Mouse (Mus musculus): ENCODE measurements around the gene Tdgf1.

Gene Tdgf1

DNA sequence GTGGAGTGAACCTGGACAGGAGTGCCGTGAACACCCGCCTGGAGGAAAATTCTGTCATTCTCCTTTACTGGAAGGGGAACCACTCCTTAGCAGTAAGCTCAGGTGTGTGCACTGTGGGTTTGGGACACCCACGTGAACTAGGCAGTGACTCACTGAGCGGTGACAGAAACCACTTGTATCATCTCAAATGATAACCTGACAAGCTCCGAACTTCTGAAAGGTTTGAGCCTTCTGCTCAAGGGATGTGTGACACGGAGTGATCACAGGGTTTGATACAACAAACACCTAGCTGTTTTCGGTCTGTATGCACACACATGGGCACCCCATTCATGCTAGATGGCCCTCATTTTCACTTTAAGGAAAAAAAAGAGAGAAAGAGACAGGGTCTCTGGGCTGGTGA is 29.2 kb downstream of the Tdgf1 start, which contains the start of gene Fam240a:
TSS of gene Fam240a (minus strand) at position 76 of the 400 bp plus-strand sequence.
- DNase-seq (ENCODE audit: inconsistent age in 2 of 2, low spot score in 1 of 2), result no peak

DNA sequence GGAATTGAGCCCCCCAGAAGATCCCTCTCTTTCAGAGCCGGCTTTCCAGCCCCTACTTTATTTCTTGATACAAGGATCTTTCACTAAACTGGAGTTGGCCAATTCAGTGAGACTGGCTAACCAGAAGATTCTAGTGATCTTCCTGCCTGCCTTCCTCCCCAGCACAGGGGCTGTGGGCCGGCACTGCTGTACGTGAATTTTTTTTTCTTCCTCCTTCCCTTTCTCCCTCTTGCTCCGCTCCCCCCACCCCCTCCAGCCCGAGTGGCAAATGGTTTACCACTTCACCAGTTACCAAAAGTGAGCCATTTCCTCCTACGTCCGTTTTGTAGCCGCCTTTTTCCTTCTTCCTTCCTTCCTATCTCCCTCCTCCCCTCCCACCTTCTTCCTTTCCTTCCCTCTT is 30.5 kb downstream of the Tdgf1 start:
- no peak for DNase-seq (ENCODE audit: inconsistent age in 2 of 2, low spot score in 1 of 2)

DNA sequence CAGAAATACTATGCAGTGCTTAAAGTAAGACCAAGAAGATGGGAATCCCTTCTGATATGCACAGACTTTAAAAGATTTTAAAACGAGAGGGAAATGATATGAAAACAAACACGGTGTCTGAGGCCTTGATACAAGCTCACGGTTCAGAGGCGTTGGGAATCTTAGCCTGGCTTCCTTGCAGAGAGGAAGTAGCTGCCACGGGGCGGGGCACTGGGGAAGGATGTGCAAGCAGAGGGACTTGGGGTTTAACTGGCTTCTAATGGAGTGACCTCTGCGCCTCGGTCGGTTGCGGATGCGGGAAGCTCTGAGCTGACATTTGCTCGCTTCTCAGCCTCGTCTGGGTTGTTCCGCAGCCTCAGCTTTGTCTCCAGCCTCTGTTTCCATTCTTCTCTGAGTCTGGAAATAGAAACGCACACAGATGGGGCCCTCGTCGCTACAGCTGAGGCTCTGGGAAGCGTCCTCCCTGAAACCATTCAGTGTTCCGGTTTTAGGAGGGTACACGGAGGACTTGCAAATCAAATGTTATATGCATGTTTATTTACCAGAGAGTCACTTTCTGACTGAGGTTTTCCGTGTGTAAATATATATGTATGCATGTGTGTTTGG is 31.2 kb downstream of the Tdgf1 start:
- DNase-seq (ENCODE audit: inconsistent age in 2 of 2, low spot score in 1 of 2), result no peak

DNA sequence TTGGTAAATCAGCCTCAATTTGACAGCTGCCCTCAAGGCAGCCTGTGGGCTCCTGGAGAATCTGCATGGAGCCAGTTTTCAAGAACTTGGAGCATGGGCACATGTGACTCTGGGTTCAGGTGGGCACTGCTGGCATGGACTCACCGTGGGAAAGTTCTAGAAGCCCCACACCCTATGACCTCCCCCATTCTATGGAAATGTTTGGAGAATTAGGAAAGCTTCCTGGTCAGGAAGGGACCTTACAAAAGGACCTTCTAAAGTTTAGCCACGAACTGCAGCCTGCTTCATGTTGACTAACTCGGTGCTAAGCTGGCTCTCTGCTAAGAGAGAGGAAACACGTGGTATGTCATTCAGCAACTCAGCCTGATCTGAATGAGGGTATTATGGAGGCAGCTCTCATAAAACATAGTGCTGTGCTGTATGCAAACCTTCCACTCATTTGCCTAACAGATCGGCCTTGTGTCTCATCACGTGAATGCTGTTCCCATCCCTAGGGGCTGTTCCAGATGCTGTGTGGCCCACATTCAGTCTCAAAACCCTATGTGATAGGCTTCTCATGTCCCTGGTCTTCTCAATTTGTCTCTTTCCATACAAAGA is 36.5 kb downstream of the Tdgf1 start:
- DNase-seq (ENCODE audit: inconsistent age in 2 of 2, low spot score in 1 of 2), result no peak

DNA sequence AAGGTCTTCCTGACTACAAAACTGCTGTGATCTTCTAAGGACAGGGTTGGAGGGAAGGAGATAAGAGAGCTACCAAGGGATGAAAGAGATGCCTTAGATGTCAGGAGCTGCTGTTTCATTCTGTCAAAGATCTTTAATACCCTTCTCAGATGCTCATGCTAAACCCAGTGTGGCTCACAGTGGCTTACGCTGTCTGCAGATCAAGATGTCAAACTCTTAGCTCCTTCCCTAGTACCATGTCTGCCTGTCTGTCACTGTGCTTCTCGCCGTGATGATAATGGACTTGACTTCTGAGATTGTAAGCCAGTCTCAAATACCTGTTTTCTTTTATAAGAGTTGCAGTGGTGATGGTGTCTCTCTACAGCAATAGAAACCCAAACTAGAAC is 37.3 kb downstream of the Tdgf1 start:
- no peak for DNase-seq (ENCODE audit: inconsistent age in 2 of 2, low spot score in 1 of 2)

DNA sequence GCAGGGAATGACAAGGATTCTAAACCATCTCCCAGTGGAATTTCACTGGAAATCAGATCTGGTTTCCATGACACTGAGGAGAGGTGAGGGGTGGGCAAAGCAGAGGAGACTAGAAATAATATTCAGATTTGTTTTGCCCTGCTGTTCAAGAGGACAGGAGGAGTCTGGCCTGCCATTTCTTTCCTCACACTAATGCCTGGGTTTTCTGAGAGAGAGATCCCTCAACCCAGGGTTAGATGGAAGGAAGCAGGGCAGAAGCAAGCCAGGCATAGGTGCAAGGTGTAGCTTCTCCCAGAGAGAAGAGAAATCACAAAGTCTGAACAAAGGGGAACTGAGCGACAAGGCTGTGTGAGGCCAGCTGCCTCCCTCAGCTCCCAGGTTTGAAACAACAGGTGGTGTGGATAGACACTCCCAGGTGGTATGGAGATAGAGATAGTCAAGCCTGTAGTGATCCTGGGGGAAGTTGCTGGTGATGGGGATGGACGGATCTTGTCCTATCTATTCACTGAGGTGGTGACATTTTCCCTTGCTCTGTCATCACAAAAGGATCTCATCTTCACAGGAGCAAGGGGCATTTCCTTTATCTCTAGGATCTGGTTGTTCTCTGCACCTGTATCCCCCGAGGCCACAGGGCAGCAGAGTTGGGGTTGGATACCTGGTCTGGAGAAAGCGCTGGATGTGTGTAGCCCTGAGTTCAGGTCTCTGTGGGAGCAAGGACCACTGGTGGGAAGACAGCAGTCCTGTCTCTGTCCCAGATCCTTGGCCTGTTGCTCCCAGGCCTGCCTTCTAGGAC is 37.9 kb downstream of the Tdgf1 start:
- no peak for DNase-seq (ENCODE audit: inconsistent age in 2 of 2, low spot score in 1 of 2)

DNA sequence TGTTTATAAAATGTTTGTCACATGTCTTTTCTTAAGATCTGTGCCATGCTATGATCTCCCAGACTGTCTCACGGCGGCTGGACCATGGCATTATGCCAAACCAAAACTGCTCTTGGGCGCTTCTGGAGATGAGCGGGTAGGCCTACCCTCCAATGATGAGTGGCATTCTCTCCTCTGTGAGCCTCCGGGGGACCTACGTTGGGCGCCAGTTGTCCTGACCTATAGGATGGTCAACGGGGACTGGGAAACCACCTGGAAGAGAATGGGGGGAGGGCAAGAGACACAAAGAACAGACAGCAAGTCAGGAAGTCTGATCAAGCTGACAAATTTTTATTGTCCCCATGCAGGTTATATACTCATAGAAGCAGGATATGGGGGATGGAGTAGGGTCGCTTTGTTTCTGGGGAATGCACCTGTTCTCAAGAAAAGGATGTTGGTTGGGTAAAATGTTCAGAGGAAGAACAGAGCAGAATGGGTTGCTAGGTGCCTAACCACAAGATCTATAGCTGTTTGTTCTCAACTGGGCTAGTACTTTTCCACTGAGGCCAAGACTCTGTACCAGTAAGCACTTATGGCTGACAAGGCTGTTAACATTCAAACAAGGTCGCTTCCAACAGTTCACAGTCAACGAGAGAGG is 38.6 kb downstream of the Tdgf1 start:
- DNase-seq (ENCODE audit: inconsistent age in 2 of 2, low spot score in 1 of 2), result no peak

DNA sequence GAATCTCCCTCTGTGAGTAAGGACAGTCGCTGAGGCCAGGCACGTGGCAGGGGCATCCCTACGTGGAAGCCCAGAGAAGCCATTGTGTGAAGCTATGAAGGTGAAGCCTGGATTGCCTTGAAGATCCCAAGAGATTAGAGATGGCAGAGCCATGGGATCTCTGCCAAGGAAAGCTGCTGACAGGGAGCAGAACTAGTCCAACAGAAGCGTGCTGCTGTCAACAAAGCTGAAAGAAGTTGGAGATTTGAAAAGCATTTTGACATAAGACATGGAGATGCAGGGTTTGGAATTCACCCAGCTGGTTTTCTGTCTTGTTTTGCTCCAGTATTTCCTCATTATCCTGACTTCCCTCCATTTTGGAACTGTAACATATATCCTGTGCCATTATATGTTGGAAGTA is 43.7 kb downstream of the Tdgf1 start:
- DNase-seq (ENCODE audit: inconsistent age in 2 of 2, low spot score in 1 of 2), result peak in 1 of 2 experiments; percentile 48

DNA sequence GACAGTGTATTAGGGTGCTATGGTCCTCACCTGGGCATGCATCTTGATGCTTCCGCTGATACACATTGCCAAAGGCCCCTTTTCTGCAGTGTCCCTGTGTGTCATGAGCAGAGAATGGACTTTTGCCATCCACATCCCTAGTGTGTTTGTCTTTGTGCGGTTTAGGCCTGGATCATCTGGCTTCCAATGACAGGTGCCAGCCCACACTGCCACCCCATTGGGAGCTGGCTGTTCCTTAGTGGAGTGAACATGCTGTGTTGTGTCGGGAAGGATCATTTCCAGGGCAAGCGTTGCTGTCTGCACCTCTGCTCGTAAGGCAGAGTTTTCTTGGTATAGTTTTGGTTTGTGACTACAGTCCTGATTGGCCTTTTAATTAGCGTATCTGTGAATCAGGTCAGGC is 44.8 kb downstream of the Tdgf1 start:
- DNase-seq (ENCODE audit: inconsistent age in 2 of 2, low spot score in 1 of 2), result no peak

DNA sequence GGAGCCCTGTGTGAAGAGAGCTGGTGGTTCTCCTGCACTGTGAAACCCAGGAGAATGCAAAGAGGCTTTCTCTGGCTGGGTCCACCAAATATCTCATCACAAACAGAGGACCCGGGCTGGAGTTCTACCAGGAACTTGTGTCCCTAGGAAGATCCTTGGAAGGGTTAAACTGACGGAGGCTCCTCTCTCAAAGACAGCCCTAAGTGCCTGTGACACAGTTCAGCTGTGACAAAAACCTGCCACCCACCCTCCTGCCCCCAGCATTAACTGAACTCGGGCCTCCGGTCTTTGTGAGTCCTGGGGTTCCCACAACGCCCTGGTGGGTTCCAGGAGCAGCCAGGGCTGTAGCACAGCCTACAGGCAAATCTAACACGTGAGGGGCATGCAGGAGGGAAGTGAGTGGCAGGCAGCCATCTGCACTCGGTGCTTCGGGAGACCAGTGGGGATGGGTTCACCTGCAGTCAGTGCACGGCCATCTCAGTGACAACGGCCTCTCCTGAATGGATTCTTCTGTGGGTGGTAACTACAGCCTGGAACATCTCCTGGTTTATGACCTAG is 46.4 kb downstream of the Tdgf1 start:
- no peak for DNase-seq (ENCODE audit: inconsistent age in 2 of 2, low spot score in 1 of 2)

DNA sequence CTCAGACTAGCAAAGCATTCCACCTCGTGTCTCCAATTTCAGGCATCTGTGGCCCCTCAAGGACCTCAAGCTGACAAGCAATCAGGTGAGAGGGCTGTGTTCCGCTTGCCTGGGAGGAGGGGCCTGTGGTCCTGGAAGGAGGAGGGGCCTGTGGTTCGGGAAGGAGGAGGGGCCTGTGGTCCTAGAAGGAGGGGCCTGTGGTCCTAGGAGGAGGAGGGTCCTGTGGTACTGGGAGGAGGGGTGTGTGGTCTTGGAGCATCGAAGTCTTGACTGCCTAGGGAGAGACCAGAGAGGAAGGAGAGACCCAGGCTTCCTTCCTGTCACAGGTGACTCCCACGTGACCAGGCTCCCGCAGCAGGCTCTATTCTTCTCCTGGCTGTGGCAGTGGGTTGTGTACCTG is 49.4 kb downstream of the Tdgf1 start:
- DNase-seq (ENCODE audit: inconsistent age in 2 of 2, low spot score in 1 of 2), result no peak

DNA sequence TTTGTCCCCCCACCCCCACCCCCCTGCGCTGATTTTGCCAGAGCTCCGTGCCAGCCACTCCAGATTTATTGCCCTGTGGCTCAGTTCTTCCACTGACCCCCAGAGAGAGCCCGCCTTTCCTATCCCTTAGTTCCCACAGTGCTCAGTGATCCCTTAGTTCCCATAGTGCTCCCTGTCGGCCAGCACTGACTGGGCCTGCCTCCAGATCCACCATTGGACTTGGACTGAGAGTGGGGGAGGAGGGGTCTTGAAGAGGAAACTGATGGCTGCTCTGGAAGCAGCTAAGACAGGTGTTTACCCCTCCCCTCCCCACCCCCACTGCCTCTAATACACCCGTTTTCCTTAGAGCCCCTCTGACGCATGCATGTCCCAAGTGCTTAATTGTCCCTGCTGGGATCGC is 50.0 kb downstream of the Tdgf1 start:
- no peak for DNase-seq (ENCODE audit: inconsistent age in 2 of 2, low spot score in 1 of 2)

DNA sequence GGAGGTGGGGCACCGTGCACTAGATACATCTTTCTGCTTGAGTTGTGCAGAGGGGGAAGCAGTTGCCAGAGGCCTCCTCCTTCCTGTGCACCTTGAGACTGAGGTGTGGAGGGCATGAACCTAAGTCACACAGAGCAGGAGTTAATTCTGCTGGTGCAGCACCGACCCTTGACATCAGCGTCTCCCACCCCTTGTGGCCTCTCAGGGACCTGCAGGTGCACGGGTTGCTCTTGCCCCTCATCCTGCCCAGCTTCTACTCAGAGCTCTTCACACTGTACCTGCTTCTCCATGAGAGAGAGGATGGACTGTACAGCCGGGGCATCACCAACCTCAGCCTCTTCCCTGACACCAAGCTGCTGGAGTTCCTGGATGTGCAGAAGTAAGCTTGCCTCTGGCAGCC is 50.5 kb downstream of the Tdgf1 start:
- no peak for DNase-seq (ENCODE audit: inconsistent age in 2 of 2, low spot score in 1 of 2)

DNA sequence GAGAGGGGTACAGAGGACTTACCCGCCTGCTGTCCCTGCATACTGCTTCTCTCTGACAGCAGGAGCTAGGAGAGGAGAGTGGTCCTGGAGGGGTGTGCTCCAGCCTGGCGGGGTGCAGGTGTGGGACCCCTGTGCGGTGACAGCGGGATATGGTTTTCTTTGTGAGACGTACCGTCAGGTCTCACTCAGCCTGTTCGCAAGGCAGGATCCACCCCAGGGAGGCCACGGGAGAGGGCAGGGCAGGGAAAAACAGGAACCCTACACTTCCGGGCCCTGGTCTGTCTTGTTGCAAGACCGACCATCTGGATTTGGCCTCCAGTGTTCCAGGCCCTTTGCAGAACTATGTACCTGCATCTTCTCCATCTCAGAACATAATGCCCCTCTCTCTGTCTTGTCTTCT is 52.5 kb downstream of the Tdgf1 start:
- no peak for DNase-seq (ENCODE audit: inconsistent age in 2 of 2, low spot score in 1 of 2)

DNA sequence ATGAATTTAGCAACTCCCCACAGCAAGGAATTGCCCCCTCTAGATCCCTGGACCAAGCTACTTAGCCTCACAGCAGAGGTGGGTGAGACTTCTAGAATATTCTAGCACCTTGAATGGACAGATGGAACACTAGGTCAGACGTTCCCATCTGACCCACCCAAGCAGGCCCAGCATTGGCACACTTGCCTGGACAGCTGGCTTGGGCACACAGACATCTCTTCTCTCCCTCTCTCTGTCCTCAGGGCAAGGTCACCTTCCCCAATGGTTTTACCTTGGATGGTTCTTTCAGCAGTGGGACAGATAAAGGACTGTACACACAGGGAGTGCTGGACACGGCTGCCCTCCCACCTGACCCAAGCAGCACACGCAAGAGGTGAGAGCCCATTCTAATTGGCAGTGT is 53.4 kb downstream of the Tdgf1 start:
- no peak for DNase-seq (ENCODE audit: inconsistent age in 2 of 2, low spot score in 1 of 2)

DNA sequence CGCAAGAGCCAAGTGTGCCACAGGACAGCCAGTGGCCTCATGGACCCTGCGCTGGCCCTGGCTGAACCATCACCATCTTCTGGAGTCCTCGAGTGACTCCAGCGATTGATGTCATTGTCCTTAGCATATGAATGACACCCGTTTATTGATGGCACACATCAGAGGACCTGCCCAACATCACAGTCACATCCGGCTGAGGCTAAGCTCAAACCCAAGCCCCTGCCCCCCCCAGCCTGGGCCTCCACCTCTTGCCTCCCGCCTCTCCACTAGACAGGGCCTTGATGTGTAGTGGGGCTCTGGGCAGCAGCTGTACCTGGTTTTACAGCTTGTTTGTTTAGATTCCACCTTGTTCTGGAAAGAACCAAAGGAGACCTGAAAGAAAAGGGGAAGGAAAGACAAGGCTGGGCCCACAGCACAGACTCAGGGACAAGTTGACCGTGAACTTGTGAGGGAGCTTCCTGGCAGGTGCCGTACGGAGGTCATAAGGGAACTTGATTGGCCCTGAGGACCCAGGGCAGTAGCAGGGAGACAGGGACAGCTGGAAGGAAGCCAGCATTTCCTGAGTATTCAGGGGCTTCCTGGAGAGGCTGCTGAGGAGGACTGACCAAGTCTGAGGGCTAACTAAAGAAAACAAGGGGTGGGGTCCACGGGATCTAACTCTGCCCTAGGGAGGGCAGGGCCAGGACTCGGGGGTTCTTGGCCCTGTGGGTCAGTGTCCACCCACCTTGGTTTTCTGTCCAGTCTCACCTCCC is 54.7 kb downstream of the Tdgf1 start:
- peak in 1 of 2 experiments; percentile 52 for DNase-seq (ENCODE audit: inconsistent age in 2 of 2, low spot score in 1 of 2)

DNA sequence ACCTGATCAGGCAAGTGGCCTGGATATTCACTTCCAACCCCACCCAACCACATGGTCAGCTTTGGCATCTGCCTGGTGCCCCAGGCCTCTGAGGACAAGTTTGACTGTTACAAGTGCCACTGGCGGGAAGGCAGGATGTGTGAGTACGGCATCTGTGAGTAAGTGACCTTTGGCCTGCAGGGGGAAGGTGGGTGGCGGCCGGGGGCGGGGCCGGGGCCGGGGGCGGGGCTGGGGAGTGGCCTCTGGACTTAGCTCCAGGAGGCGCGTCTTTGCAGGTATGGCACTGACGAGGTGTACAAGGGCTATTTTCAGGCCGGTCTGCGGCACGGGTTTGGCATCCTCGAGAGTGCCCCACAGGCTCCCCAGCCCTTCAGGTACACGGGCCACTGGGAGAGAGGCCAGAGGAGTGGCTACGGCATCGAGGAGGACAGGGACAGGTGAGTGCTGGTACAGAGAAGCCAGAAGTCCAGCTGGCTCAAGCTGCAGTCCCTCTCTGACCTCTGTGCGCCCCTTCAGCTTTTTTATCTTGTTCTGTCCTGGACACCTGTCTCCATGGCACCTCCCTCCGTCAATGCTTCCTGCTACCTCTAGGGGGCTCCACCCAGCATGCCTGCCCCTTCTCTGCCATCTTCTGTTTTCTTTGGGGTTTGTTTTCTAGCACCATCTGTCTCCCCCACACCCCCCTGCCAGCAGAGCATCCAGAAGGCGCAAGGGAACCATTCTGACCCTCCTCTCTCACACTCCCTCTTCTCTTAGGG is 55.8 kb downstream of the Tdgf1 start:
- no peak for DNase-seq (ENCODE audit: inconsistent age in 2 of 2, low spot score in 1 of 2)

Data from adrenal gland, adult (tissue).